Mouse (Mus musculus) E14TG2a.4 (cell line): Measurements from ENCODE around the gene Auts2.

Source experiments
- CTCF ChIP-seq: conservative IDR thresholded peaks from 2 replicates; pipeline ENCODE4 v1.5.1; 2014; ENCODE audit warnings: low read length
- NANOG ChIP-seq: IDR thresholded peaks from 2 replicates; pipeline ENCODE4 v1.6.1; 2014; ENCODE audit warnings: borderline replicate concordance, low read length, mixed read lengths
- POU5F1 ChIP-seq: IDR thresholded peaks from 2 replicates; pipeline ENCODE4 v1.6.1; 2014; ENCODE audit warnings: low read length, borderline replicate concordance

GRCm38 (mm10) chr5:131904478-131904877 is 638.7 kb downstream of the Auts2 start:
- TF ChIP-seq CTCF (no peak), POU5F1 (no peak), NANOG (no peak)
